Mouse (Mus musculus): ENCODE data around the gene Acbd3. TPM values are rescaled to one million over a fixed set of nuclear protein-coding genes. Genes with fewer than 3 reads are reported as not detected.

Gene Acbd3
- total and polyA plus RNA-seq, 3 experiments = 17.8 to 23.2 TPM; not detected in 1

GRCm38 (mm10) chr1:180771722-180772121, 45.9 kb downstream of the Acbd3 start:
- no peaks in the 10 kb centered on the region for H3K9me3 ChIP-seq (replicated peaks; ENCODE audit: insufficient read depth, low read length)
- peaks cover 3% of the 10 kb centered on the region; the same call in 1 of the 2 replicates for H3K79me2 ChIP-seq (ENCODE audit: control insufficient read depth, insufficient read depth, low read length, poor library complexity)
- TF ChIP-seq EP300 (IDR thresholded peaks at IDR 0.05; ENCODE audit: low read depth in 1 of 2, low read length in 2 of 2) (peak; percentile 12 to 39; a peak in 2 of 4 replicates), GATA1 (IDR thresholded peaks at IDR 0.05; ENCODE audit: low read depth, low read length) (peak; percentile 70), HCFC1 (IDR thresholded peaks at IDR 0.05; ENCODE audit: low read depth, low read length) (no peak), TCF12 (IDR thresholded peaks at IDR 0.05; ENCODE audit: low read depth, low read length) (0 out of 2 replicates have a peak, but pooled peaks have one; percentile 11), ZNF384 (IDR thresholded peaks at IDR 0.05; ENCODE audit: low read depth, low read length) (no peak), SMC3 (IDR thresholded peaks at IDR 0.05; ENCODE audit: low read depth, low read length) (no peak), MAZ (IDR thresholded peaks at IDR 0.05; ENCODE audit: low read depth, low read length) (peak; percentile 65; the same call in 1 of the 2 replicates), ZMIZ1 (IDR thresholded peaks at IDR 0.05; ENCODE audit: low read depth, low read length) (no peak)
- H3K4me1 ChIP-seq (ENCODE audit: control insufficient read depth in 1 of 2, insufficient read depth in 2 of 2, low read length in 2 of 2) = peaks cover 3 to 31% of the 10 kb centered on the region in 2 experiments
- peaks cover 0 to 14% of the 10 kb centered on the region in 2 experiments; a peak in 2 of 4 replicates for H3K36me3 ChIP-seq (ENCODE audit: control insufficient read depth in 1 of 2, insufficient read depth in 2 of 2, low read length in 2 of 2)
- H3K9ac ChIP-seq (ENCODE audit: control insufficient read depth, low read depth, low read length, poor library complexity, severe bottlenecking) = no peak overlapping the region
- no peaks in the 10 kb centered on the region for H3K27me3 ChIP-seq (ENCODE audit: control insufficient read depth in 1 of 2, insufficient read depth in 2 of 2, low read length in 2 of 2)
- H3K4me3 ChIP-seq (ENCODE audit: control insufficient read depth in 1 of 2, insufficient read depth in 1 of 2, low read depth in 2 of 2, low read length in 2 of 2) = no peak overlapping the region
- H3K27ac ChIP-seq (ENCODE audit: control insufficient read depth, low read depth, low read length) = peak overlapping the region; percentile 15; the same call in 1 of the 2 replicates
- peak; percentile 69 for DNase-seq (ENCODE audit: low read depth, low spot score)

- H3K4me3 ChIP-seq (ENCODE audit: control insufficient read depth in 1 of 2, insufficient read depth in 1 of 2, low read depth in 2 of 2, low read length in 2 of 2) = no peak overlapping the region
- peaks cover 0 to 14% of the 10 kb centered on the region in 2 experiments; a peak in 2 of 4 replicates for H3K36me3 ChIP-seq (ENCODE audit: control insufficient read depth in 1 of 2, insufficient read depth in 2 of 2, low read length in 2 of 2)
- H3K4me1 ChIP-seq (ENCODE audit: control insufficient read depth in 1 of 2, insufficient read depth in 2 of 2, low read length in 2 of 2) = peaks cover 0 to 26% of the 10 kb centered on the region in 2 experiments
- TF ChIP-seq BHLHE40 (IDR thresholded peaks at IDR 0.05; ENCODE audit: borderline replicate concordance, low read depth, low read length) (no peak), RCOR1 (IDR thresholded peaks at IDR 0.05; ENCODE audit: low read depth, low read length) (no peak), TBP (IDR thresholded peaks at IDR 0.05; ENCODE audit: low read depth, low read length) (no peak), RAD21 (IDR thresholded peaks at IDR 0.05; ENCODE audit: low read depth, low read length) (no peak), GABPA (IDR thresholded peaks at IDR 0.05; ENCODE audit: low read depth, low read length) (no peak), POLR2A (IDR thresholded peaks at IDR 0.05; ENCODE audit: control insufficient read depth in 1 of 2, insufficient read depth in 1 of 2, low read depth in 1 of 2, low read length in 2 of 2, poor library complexity in 1 of 2) (no peak), HCFC1 (IDR thresholded peaks at IDR 0.05; ENCODE audit: low read depth, low read length) (no peak), POLR2AphosphoS2 (IDR thresholded peaks at IDR 0.05; ENCODE audit: low read length) (no peak), MYC (IDR thresholded peaks at IDR 0.05; ENCODE audit: low read depth, low read length) (no peak), MYB (IDR thresholded peaks at IDR 0.05; ENCODE audit: low read depth, low read length) (no peak), MAZ (IDR thresholded peaks at IDR 0.05; ENCODE audit: low read depth, low read length) (no peak), CHD2 (IDR thresholded peaks at IDR 0.05; ENCODE audit: low read length) (no peak), SMC3 (IDR thresholded peaks at IDR 0.05; ENCODE audit: low read depth, low read length) (no peak), JUND (IDR thresholded peaks at IDR 0.05; ENCODE audit: low read depth, low read length) (no peak)
- H3K9me3 ChIP-seq (replicated peaks; ENCODE audit: insufficient read depth, low read length) = no peaks in the 10 kb centered on the region
- peak overlapping the region; percentile 7; the same call in 1 of the 2 replicates for H3K27ac ChIP-seq (ENCODE audit: control insufficient read depth, low read depth, low read length)
- H3K27me3 ChIP-seq (ENCODE audit: control insufficient read depth in 1 of 2, insufficient read depth in 2 of 2, low read length in 2 of 2) = no peaks in the 10 kb centered on the region
- peaks cover 3% of the 10 kb centered on the region; the same call in 1 of the 2 replicates for H3K79me2 ChIP-seq (ENCODE audit: control insufficient read depth, insufficient read depth, low read length, poor library complexity)
- DNase-seq (ENCODE audit: low read depth, low spot score) = no peak
- no peak overlapping the region for H3K9ac ChIP-seq (ENCODE audit: control insufficient read depth, low read depth, low read length, poor library complexity, severe bottlenecking)
Measured at GRCm38 (mm10) chr1:180772291-180772690, 46.4 kb downstream of the Acbd3 start.

Data from MEL (cell line).